Mouse (Mus musculus) midbrain, embryonic 16.5 days (tissue): Measurements from ENCODE around the gene Erbb3. TPM values are rescaled to one million over a fixed set of nuclear protein-coding genes. Genes with fewer than 3 reads are reported as not detected.
A peak's percentile ranks its signal among the peaks of the same experiment; 100 is the strongest.
"Not testable (repeated sequence)": the region's sequence is repeated elsewhere in the genome, so short reads cannot be mapped to it uniquely, and the experiment has no call there.

Experiments used
- ATAC-seq: fragments of 200-750 bp; cut with Nextera tagmentation; 2 replicates; pipeline ENCODE4 v1.8.0; 2017; ENCODE audit warnings: moderate TSS enrichment
- H3K27ac ChIP-seq: fragments of 300-500 bp; sonication (generic); 2 replicates; pipeline ENCODE4 v1.5.1; 2014; ENCODE audit warnings: mild to moderate bottlenecking, low read length, mixed read lengths
- H3K27me3 ChIP-seq: fragments of 300-500 bp; sonication (generic); 2 replicates; pipeline ENCODE4 v1.6.1; 2014; ENCODE audit warnings: low read depth, low read length, mixed read lengths; ENCODE audit not compliant: control insufficient read depth, insufficient read depth
- H3K36me3 ChIP-seq: fragments of 300-500 bp; sonication (generic); 2 replicates; pipeline ENCODE4 v1.6.1; 2014; ENCODE audit warnings: mild to moderate bottlenecking, low read length, moderate library complexity, mixed read lengths; ENCODE audit not compliant: control insufficient read depth, insufficient read depth
- H3K4me1 ChIP-seq: fragments of 300-500 bp; sonication (generic); 2 replicates; pipeline ENCODE4 v1.6.1; 2014; ENCODE audit warnings: mild to moderate bottlenecking, low read length, mixed read lengths; ENCODE audit not compliant: control insufficient read depth, insufficient read depth
- H3K4me2 ChIP-seq: fragments of 300-500 bp; sonication (generic); 2 replicates; pipeline ENCODE4 v1.6.1; 2014; ENCODE audit warnings: mild to moderate bottlenecking, low read length, mixed read lengths
- H3K4me3 ChIP-seq: fragments of 300-500 bp; sonication (generic); 2 replicates; pipeline ENCODE4 v1.5.1; 2014; ENCODE audit warnings: low read depth, mild to moderate bottlenecking, low read length, moderate library complexity, mixed read lengths
- H3K9ac ChIP-seq: fragments of 300-500 bp; sonication (generic); 2 replicates; pipeline ENCODE4 v1.6.1; 2014; ENCODE audit warnings: low read depth, low read length, mixed read lengths
- H3K9me3 ChIP-seq: fragments of 300-500 bp; sonication (generic); replicated peaks from 2 replicates; pipeline ENCODE4 v1.6.1; 2014; ENCODE audit warnings: mild to moderate bottlenecking, low read length, mixed read lengths; ENCODE audit not compliant: control insufficient read depth, poor library complexity, severe bottlenecking
- WGBS: fragments of 180-500 bp; shearing (Covaris S2); extraction: QIAGEN DNeasy Blood & Tissue Kit; methylation state at CpG from one replicate; pipeline ENCODE4 v1.1.7; 2014; 5-methylcytosine and 5-hydroxymethylcytosine counted together
- polyA plus RNA-seq: library from polyadenylated mRNA; unstranded; fragments of >200 nt; fragmentation: Nextera tagmentation; extraction: Ambion mirVana; gene quantifications from 2 replicates; pipeline ENCODE4 v1.2.1, GENCODE M21; 2015

Gene Erbb3
- polyA plus RNA-seq, 1 experiment from 2014 or later: 0.41 TPM

DNA sequence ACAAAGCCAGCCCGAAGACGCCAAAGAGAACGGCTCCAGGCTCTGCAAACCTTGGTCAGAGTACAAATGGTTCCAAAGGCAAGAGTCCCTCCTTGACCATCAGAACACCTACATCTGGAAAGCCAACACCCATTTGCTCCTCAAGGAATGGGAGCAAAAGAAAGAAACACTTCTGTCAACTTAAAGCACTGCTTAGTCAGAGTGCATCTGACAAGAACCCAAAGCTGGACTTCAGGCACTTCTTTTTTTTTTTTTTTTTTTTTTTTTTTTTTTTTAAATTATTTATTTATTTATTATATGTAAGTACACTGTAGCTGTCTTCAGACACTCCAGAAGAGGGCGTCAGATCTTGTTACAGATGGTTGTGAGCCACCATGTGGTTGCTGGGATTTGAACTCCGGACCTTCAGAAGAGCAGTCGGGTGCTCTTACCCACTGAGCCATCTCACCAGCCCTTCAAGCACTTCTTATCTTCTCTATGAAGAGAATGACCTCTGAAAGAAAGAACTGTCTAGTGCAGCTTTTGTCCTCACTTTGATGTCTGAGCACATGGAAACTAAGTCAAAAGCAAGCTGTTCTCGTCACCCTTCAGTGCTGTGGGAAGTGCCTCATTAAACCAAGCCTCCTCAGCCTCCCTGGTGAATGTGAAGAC, 26.5 kb upstream of the Erbb3 start:
- WGBS: 82% methylated on average over 6 of the region's 7 CpGs
- not testable (repeated sequence) for H3K4me3 ChIP-seq, H3K27me3 ChIP-seq, H3K4me2 ChIP-seq, H3K27ac ChIP-seq, H3K9ac ChIP-seq, H3K9me3 ChIP-seq, ATAC-seq, H3K4me1 ChIP-seq, H3K36me3 ChIP-seq

- H3K27me3 ChIP-seq: no peaks in the 10 kb centered on the region; the same call in 1 of the 2 replicates
- H3K27ac ChIP-seq: no peak overlapping the region
- 56% methylated on average over 3 of the region's 3 CpGs for WGBS
- no peak overlapping the region for H3K9ac ChIP-seq
- no peak for ATAC-seq
- H3K4me1 ChIP-seq: no peaks in the 10 kb centered on the region
- no peak overlapping the region for H3K4me3 ChIP-seq
- H3K9me3 ChIP-seq: no peaks in the 10 kb centered on the region
- H3K36me3 ChIP-seq: no peaks in the 10 kb centered on the region
- no peak overlapping the region for H3K4me2 ChIP-seq
These were observed 25.5 kb upstream of the Erbb3 start for GRCm38 (mm10) chr10:128614934-128615333.

DNA sequence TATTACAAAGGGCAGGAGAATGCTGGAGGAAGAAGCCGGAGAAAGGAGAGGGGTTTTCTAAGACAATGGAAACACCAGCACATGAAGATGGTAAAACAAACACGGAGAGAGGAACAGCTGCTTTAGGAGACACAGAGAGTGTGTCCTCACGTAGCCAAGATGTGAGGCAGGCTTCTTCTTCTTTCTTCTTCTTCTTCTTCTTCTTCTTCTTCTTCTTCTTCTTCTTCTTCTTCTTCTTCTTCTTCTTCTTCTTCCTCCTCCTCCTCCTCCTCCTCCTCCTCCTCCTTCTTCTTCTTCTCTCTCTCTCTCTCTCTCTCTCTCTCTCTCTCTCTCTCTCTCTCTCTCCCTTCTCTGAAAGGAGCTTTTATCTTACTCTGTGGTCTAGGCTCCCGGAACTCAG, 24.4 kb upstream of the Erbb3 start:
- not testable (repeated sequence) for H3K36me3 ChIP-seq, H3K4me3 ChIP-seq, H3K27me3 ChIP-seq, H3K9ac ChIP-seq, H3K4me1 ChIP-seq, H3K4me2 ChIP-seq, H3K9me3 ChIP-seq, ATAC-seq, H3K27ac ChIP-seq
- WGBS: 69% methylated on average over 4 of the region's 4 CpGs

GRCm38 (mm10) chr10:128613154-128613440, 23.6 kb upstream of the Erbb3 start:
- ATAC-seq: no peak
- WGBS: 48% methylated on average over 6 of the region's 6 CpGs

DNA sequence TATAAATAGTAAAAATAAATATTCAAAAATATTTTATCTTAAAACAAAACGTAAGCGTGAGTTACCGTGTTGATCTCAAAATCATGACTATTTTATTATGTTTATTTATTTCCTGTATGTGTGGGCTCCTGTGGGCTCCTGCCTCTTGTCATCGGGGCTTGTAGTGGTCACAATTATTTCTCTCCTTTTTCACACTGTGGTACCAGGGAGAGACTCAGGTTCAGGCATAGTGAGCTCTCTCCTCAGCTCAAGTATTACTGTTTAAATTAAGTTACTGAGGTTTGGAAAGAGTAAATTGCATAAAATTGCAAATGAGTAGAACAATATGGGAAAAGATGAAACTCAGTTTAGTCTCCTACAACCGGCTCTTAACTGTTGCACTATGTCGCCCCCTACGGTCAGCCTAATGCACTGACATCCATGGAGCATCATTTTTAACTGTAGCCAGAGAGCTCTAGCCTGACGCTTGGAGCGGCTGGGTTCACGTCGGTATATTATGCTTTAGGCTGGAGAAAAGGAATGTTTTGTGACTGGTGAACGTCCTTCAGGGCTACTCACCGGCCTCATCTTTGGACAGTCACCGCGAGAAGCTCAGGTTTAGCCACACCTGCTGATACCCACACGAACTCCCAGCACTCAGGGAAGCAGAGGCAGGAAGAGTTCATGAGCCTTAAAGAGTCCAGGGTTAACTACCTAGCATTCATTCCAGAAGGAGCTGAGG, 23.1 kb upstream of the Erbb3 start:
- Histone ChIP-seq H3K4me1 (no peaks in the 10 kb centered on the region), H3K4me2 (peak overlapping the region; percentile 30; the same call in 1 of the 2 replicates), H3K36me3 (no peaks in the 10 kb centered on the region), H3K9ac (no peak overlapping the region), H3K27ac (no peak overlapping the region), H3K4me3 (no peak overlapping the region), H3K9me3 (no peaks in the 10 kb centered on the region), H3K27me3 (no peaks in the 10 kb centered on the region; the same call in 1 of the 2 replicates)
- 14% methylated on average over 16 of the region's 16 CpGs for WGBS
- ATAC-seq: peak; percentile 64; the same call in 1 of the 2 replicates

More at GRCm38 (mm10) chr10:128613154-128613440, 23.6 kb upstream of the Erbb3 start:
- no peak overlapping the region for H3K27ac ChIP-seq
- no peak overlapping the region for H3K4me2 ChIP-seq
- H3K4me3 ChIP-seq: no peak overlapping the region
- H3K36me3 ChIP-seq: no peaks in the 10 kb centered on the region
- H3K4me1 ChIP-seq: no peaks in the 10 kb centered on the region
- no peaks in the 10 kb centered on the region for H3K9me3 ChIP-seq
- H3K9ac ChIP-seq: no peak overlapping the region
- H3K27me3 ChIP-seq: no peaks in the 10 kb centered on the region; the same call in 1 of the 2 replicates

DNA sequence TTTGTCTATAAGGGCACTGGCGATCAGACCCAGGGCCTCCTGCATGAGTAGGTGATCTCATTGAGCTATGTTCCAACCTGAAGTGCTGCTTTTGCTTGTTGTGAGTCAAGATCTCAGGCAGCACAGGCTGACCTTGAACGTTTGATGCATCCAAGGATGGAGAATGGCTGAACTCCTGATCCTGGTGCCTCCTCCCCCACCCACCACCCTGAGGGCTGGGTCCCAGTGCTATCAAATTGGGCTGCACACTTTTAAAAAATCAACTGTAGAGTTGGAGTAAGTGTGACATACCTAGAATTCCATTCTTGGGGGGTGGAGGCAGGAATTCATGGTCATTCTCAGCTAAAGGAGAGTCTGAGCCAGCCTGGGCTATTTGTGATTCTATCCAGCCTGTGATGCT, 17.0 kb upstream of the Erbb3 start:
- no peak for ATAC-seq
- 46% methylated on average over 2 of the region's 2 CpGs for WGBS
- no peak overlapping the region for H3K9ac ChIP-seq
- no peaks in the 10 kb centered on the region for H3K9me3 ChIP-seq
- no peak overlapping the region for H3K4me3 ChIP-seq
- H3K4me2 ChIP-seq: no peak overlapping the region
- H3K36me3 ChIP-seq: no peaks in the 10 kb centered on the region
- H3K27me3 ChIP-seq: no peaks in the 10 kb centered on the region
- H3K4me1 ChIP-seq: no peaks in the 10 kb centered on the region
- no peak overlapping the region for H3K27ac ChIP-seq

GRCm38 (mm10) chr10:128602470-128603128, 13.1 kb upstream of the Erbb3 start:
- no peak for ATAC-seq
- no peak overlapping the region for H3K4me2 ChIP-seq
- no peaks in the 10 kb centered on the region for H3K4me1 ChIP-seq
- 0 out of 2 replicates have a peak overlapping the region, but pooled peaks have one; percentile 10 for H3K9ac ChIP-seq
- 90% methylated on average over 4 of the region's 4 CpGs for WGBS
- H3K4me3 ChIP-seq: no peak overlapping the region
- no peaks in the 10 kb centered on the region for H3K27me3 ChIP-seq
- no peaks in the 10 kb centered on the region for H3K9me3 ChIP-seq
- H3K36me3 ChIP-seq: no peaks in the 10 kb centered on the region
- H3K27ac ChIP-seq: no peak overlapping the region

GRCm38 (mm10) chr10:128601499-128601898, 12.0 kb upstream of the Erbb3 start:
- Histone ChIP-seq H3K27ac (no peak overlapping the region), H3K4me1 (no peaks in the 10 kb centered on the region), H3K36me3 (no peaks in the 10 kb centered on the region), H3K4me2 (no peak overlapping the region), H3K27me3 (no peaks in the 10 kb centered on the region), H3K9me3 (no peaks in the 10 kb centered on the region), H3K9ac (no peak overlapping the region), H3K4me3 (no peak overlapping the region)
- 93% methylated on average over 1 of the region's 1 CpGs for WGBS
- no peak for ATAC-seq

- no peaks in the 10 kb centered on the region for H3K36me3 ChIP-seq
- H3K4me1 ChIP-seq: no peaks in the 10 kb centered on the region
- no peak overlapping the region for H3K9ac ChIP-seq
- no peaks in the 10 kb centered on the region for H3K9me3 ChIP-seq
- ATAC-seq: no peak
- H3K4me2 ChIP-seq: no peak overlapping the region
- no peak overlapping the region for H3K27ac ChIP-seq
- no peaks in the 10 kb centered on the region for H3K27me3 ChIP-seq
- H3K4me3 ChIP-seq: no peak overlapping the region
- WGBS: 93% methylated on average over 2 of the region's 2 CpGs
These were observed 9.0 kb upstream of the Erbb3 start for GRCm38 (mm10) chr10:128598476-128598875.
